Mouse (Mus musculus): ENCODE results near the gene Gm4869.
A peak's percentile ranks its signal among the peaks of the same experiment; 100 is the strongest.
"Not testable (repeated sequence)": the region's sequence is repeated elsewhere in the genome, so short reads cannot be mapped to it uniquely, and the experiment has no call there.

Gene Gm4869

GRCm38 (mm10) chr5:140445345-140445744 lies at the start of gene Gm4869:
TSS of gene Gm4869 (plus strand) at chr5:140445645.
- DNase-seq (ENCODE audit: low read depth in 1 of 2, low spot score in 2 of 2) = no peak

GRCm38 (mm10) chr5:140396166-140396940 lies 49.1 kb upstream of the Gm4869 start:
- no peak for DNase-seq (ENCODE audit: low read depth in 1 of 2, low spot score in 2 of 2)

- no peak for DNase-seq (ENCODE audit: low read depth in 1 of 2, low spot score in 2 of 2)
Observed at GRCm38 (mm10) chr5:140402640-140403270, 42.7 kb upstream of the Gm4869 start.

- no peak for DNase-seq (ENCODE audit: low read depth in 1 of 2, low spot score in 2 of 2)
Observed at GRCm38 (mm10) chr5:140405126-140405525, 40.3 kb upstream of the Gm4869 start.

GRCm38 (mm10) chr5:140406666-140407065 lies 38.8 kb upstream of the Gm4869 start:
- DNase-seq (ENCODE audit: low read depth in 1 of 2, low spot score in 2 of 2) = no peak

GRCm38 (mm10) chr5:140408801-140409200 lies 36.6 kb upstream of the Gm4869 start:
- no peak for DNase-seq (ENCODE audit: low read depth in 1 of 2, low spot score in 2 of 2)

- peak; percentile 20 to 50 for DNase-seq (ENCODE audit: low read depth in 1 of 2, low spot score in 2 of 2)
Observed at GRCm38 (mm10) chr5:140411339-140411738, 34.1 kb upstream of the Gm4869 start.

GRCm38 (mm10) chr5:140414647-140415046 lies 30.8 kb upstream of the Gm4869 start:
- no peak for DNase-seq (ENCODE audit: low read depth in 1 of 2, low spot score in 2 of 2)

- no peak for DNase-seq (ENCODE audit: low read depth in 1 of 2, low spot score in 2 of 2)
Observed at GRCm38 (mm10) chr5:140418106-140418488, 27.3 kb upstream of the Gm4869 start.

- DNase-seq (ENCODE audit: low read depth in 1 of 2, low spot score in 2 of 2) = peak; percentile 75 to 85
Observed at GRCm38 (mm10) chr5:140418489-140419441, 26.7 kb upstream of the Gm4869 start, which contains the start of gene Eif3b. TSS of gene Eif3b (plus strand) at chr5:140419328.

- no peak for DNase-seq (ENCODE audit: low read depth in 1 of 2, low spot score in 2 of 2)
Observed at GRCm38 (mm10) chr5:140419442-140420080, 25.9 kb upstream of the Gm4869 start.

- DNase-seq (ENCODE audit: low read depth in 1 of 2, low spot score in 2 of 2) = no peak
Observed at GRCm38 (mm10) chr5:140420616-140421015, 24.8 kb upstream of the Gm4869 start.

- no peak for DNase-seq (ENCODE audit: low read depth in 1 of 2, low spot score in 2 of 2)
Observed at GRCm38 (mm10) chr5:140425016-140425783, 20.2 kb upstream of the Gm4869 start.

GRCm38 (mm10) chr5:140439117-140439516 lies 6.3 kb upstream of the Gm4869 start:
- not testable (repeated sequence) for DNase-seq (ENCODE audit: low read depth in 1 of 2, low spot score in 2 of 2)

- DNase-seq (ENCODE audit: low read depth in 1 of 2, low spot score in 2 of 2) = no peak
Observed at GRCm38 (mm10) chr5:140441406-140441805, 4.0 kb upstream of the Gm4869 start.

GRCm38 (mm10) chr5:140444012-140444411 lies 1.4 kb upstream of the Gm4869 start:
- DNase-seq (ENCODE audit: low read depth in 1 of 2, low spot score in 2 of 2) = no peak

GRCm38 (mm10) chr5:140446054-140446453 lies 609 bp downstream of the Gm4869 start:
- no peak for DNase-seq (ENCODE audit: low read depth in 1 of 2, low spot score in 2 of 2)

- DNase-seq (ENCODE audit: low read depth in 1 of 2, low spot score in 2 of 2) = no peak
Observed at GRCm38 (mm10) chr5:140454488-140454887, 9.0 kb downstream of the Gm4869 start.

GRCm38 (mm10) chr5:140455466-140455865 lies 10.0 kb downstream of the Gm4869 start:
- no peak for DNase-seq (ENCODE audit: low read depth in 1 of 2, low spot score in 2 of 2)

GRCm38 (mm10) chr5:140461476-140461875 lies 16.0 kb downstream of the Gm4869 start:
- DNase-seq (ENCODE audit: low read depth in 1 of 2, low spot score in 2 of 2) = no peak

Measured in monocyte, adult 2 months (primary cell).